Mouse (Mus musculus) myocyte (in vitro differentiated cells): ENCODE measurements around the gene Fdps. TPM values are rescaled to one million over a fixed set of nuclear protein-coding genes. Genes with fewer than 3 reads are reported as not detected.

Source experiments
- H3K27me3 ChIP-seq: one replicate; pipeline ENCODE4 v1.6.1; 2011; ENCODE audit not compliant: control insufficient read depth, insufficient read depth, insufficient read length
- H3K36me3 ChIP-seq: one replicate; pipeline ENCODE4 v1.6.1; 2011; ENCODE audit not compliant: control insufficient read depth, insufficient read depth
- H3K4me2 ChIP-seq: one replicate; pipeline ENCODE4 v1.6.1; 2011; ENCODE audit warnings: low read depth, control low read depth
- H3K4me3 ChIP-seq: one replicate; pipeline ENCODE4 v1.5.1; 2011; ENCODE audit warnings: mild to moderate bottlenecking, control low read depth, moderate library complexity
- H3K79me2 ChIP-seq: one replicate; pipeline ENCODE4 v1.6.1; 2011; ENCODE audit not compliant: control insufficient read depth, insufficient read depth
- H3ac ChIP-seq: one replicate; pipeline ENCODE4 v1.6.1; 2011; ENCODE audit not compliant: control insufficient read depth, insufficient read length
- CEBPB ChIP-seq: IDR thresholded peaks from 2 replicates; pipeline ENCODE4 v1.6.1; 2011; ENCODE audit warnings: mild to moderate bottlenecking, moderate library complexity; ENCODE audit not compliant: poor library complexity, insufficient read depth, severe bottlenecking
- E2F4 ChIP-seq: IDR thresholded peaks from one replicate; pipeline ENCODE4 v1.6.1; 2011; ENCODE audit warnings: mild to moderate bottlenecking, control low read depth, moderate library complexity; ENCODE audit not compliant: insufficient read depth
- MAX ChIP-seq: IDR thresholded peaks from one replicate; pipeline ENCODE4 v1.6.1; 2011; ENCODE audit warnings: low read depth, mild to moderate bottlenecking, control low read depth
- MYOD1 ChIP-seq, 3 experiments: IDR thresholded peaks; one replicate each; pipeline ENCODE4 v1.6.1; 2011; ENCODE audit warnings: control low read depth in 2 of 3, low read depth in 2 of 3, mild to moderate bottlenecking in 2 of 3, moderate library complexity in 1 of 3; ENCODE audit not compliant: insufficient read length in 2 of 3, control insufficient read depth in 1 of 3
- MYOG ChIP-seq, 3 experiments: IDR thresholded peaks; one replicate each; pipeline ENCODE4 v1.6.1; 2011; ENCODE audit warnings: control low read depth in 2 of 3, low read depth in 2 of 3, mild to moderate bottlenecking in 2 of 3; ENCODE audit not compliant: insufficient read length in 2 of 3, control insufficient read depth in 1 of 3, insufficient read depth in 1 of 3
- POLR2A ChIP-seq: IDR thresholded peaks from one replicate; pipeline ENCODE4 v1.6.1; 2011; ENCODE audit warnings: low read depth, mild to moderate bottlenecking, control low read depth, moderate library complexity; ENCODE audit not compliant: insufficient read length
- POLR2AphosphoS2 ChIP-seq: IDR thresholded peaks from one replicate; pipeline ENCODE4 v1.6.1; 2011; ENCODE audit warnings: low read depth, control low read depth; ENCODE audit not compliant: insufficient read length
- REST ChIP-seq: IDR thresholded peaks from one replicate; pipeline ENCODE4 v1.6.1; 2011; ENCODE audit warnings: mild to moderate bottlenecking, control low read depth, moderate library complexity; ENCODE audit not compliant: insufficient read depth, insufficient read length
- SRF ChIP-seq: IDR thresholded peaks from one replicate; pipeline ENCODE4 v1.6.1; 2011; ENCODE audit warnings: low read depth; ENCODE audit not compliant: control insufficient read depth, insufficient read length
- TCF12 ChIP-seq: IDR thresholded peaks from one replicate; pipeline ENCODE4 v1.6.1; 2011; ENCODE audit warnings: mild to moderate bottlenecking, control low read depth; ENCODE audit not compliant: poor library complexity, insufficient read depth, severe bottlenecking
- TCF3 ChIP-seq: IDR thresholded peaks from one replicate; pipeline ENCODE4 v1.6.1; 2011; ENCODE audit warnings: low read depth, control low read depth; ENCODE audit not compliant: insufficient read length
- USF1 ChIP-seq: IDR thresholded peaks from one replicate; pipeline ENCODE4 v1.6.1; 2011; ENCODE audit warnings: low read depth, mild to moderate bottlenecking, control low read depth, moderate library complexity
- polyA plus RNA-seq: library from polyadenylated mRNA; unstranded; fragments of >200 nt; fragmentation: generic; extraction: Trizol; gene quantifications from one replicate; pipeline ENCODE4 v1.2.1, GENCODE M21; 2012; ENCODE audit warnings: missing spikeins

Gene Fdps
- polyA plus RNA-seq, 1 experiment = 863 TPM

DNA sequence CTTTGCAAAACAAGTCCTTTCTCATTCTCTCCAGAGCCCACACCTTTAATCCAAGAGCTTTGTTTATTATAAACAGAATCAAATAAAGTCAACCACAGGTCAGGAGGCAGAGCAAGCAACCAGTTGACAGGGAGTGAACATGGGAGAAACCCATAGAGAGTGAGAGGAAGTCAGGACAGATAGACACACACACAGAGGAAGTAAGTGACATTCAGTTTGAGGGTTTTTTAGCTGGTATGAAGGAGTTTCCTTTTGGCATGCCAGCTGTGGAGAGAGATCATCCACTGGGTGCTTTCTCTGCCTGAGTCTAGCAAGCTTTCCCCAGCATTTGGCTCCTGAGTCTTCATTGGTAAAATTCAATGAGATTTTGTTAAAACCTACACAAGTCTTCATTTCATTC is 5.1 kb upstream of the Fdps start:
- no peak overlapping the region for H3K4me3 ChIP-seq
- H3K36me3 ChIP-seq = no peaks in the 10 kb centered on the region
- no peak overlapping the region for H3ac ChIP-seq
- H3K79me2 ChIP-seq = no peaks in the 10 kb centered on the region
- H3K4me2 ChIP-seq = no peak overlapping the region
- TF ChIP-seq POLR2AphosphoS2 = no peak
- TF ChIP-seq POLR2A = no peak
- TF ChIP-seq TCF3 = no peak
- TF ChIP-seq SRF = no peak
- TF ChIP-seq MAX = no peak
- no peak for TF ChIP-seq REST
- TF ChIP-seq TCF12 = no peak
- no peak for TF ChIP-seq CEBPB
- no peak for TF ChIP-seq E2F4
- TF ChIP-seq MYOD1 (IDR thresholded peaks at IDR 0.05; ENCODE audit: control insufficient read depth in 1 of 3, insufficient read length in 2 of 3, low read depth in 2 of 3) = no peak
- TF ChIP-seq MYOG (IDR thresholded peaks at IDR 0.05; ENCODE audit: control insufficient read depth in 1 of 3, insufficient read depth in 1 of 3, insufficient read length in 2 of 3, low read depth in 2 of 3) = no peak
- no peak for TF ChIP-seq USF1
- H3K27me3 ChIP-seq = no peaks in the 10 kb centered on the region

GRCm38 (mm10) chr3:89103291-89103595 is 1.5 kb upstream of the Fdps start:
- no peak overlapping the region for H3K4me3 ChIP-seq
- no peaks in the 10 kb centered on the region for H3K27me3 ChIP-seq
- no peak overlapping the region for H3K4me2 ChIP-seq
- H3ac ChIP-seq = no peak overlapping the region
- H3K36me3 ChIP-seq = peaks cover 10% of the 10 kb centered on the region
- no peak for TF ChIP-seq REST
- no peak for TF ChIP-seq TCF3
- peaks cover 35% of the 10 kb centered on the region for H3K79me2 ChIP-seq

GRCm38 (mm10) chr3:89102495-89103290 is 934 bp upstream of the Fdps start:
- Histone ChIP-seq H3K27me3 (no peaks in the 10 kb centered on the region), H3ac (no peak overlapping the region), H3K36me3 (peaks cover 16% of the 10 kb centered on the region), H3K4me3 (peak overlapping the region; percentile 77), H3K4me2 (peak overlapping the region; percentile 81), H3K79me2 (peaks cover 40% of the 10 kb centered on the region)
- TF ChIP-seq CEBPB (no peak), REST (no peak), MAX (no peak), POLR2AphosphoS2 (no peak), TCF12 (no peak), SRF (no peak), USF1 (no peak), E2F4 (no peak), TCF3 (no peak), MYOG (IDR thresholded peaks at IDR 0.05; ENCODE audit: control insufficient read depth in 1 of 3, insufficient read depth in 1 of 3, insufficient read length in 2 of 3, low read depth in 2 of 3) (no peak)

- peak overlapping the region; percentile 77 for H3K4me3 ChIP-seq
- TF ChIP-seq SRF (no peak), MYOD1 (IDR thresholded peaks at IDR 0.05; ENCODE audit: control insufficient read depth in 1 of 3, insufficient read length in 2 of 3, low read depth in 2 of 3) (peak in 2 of 3 experiments; percentile 71 to 88), MYOG (IDR thresholded peaks at IDR 0.05; ENCODE audit: control insufficient read depth in 1 of 3, insufficient read depth in 1 of 3, insufficient read length in 2 of 3, low read depth in 2 of 3) (peak; percentile 4 to 85 (median 75))
Measured at GRCm38 (mm10) chr3:89101459-89101811, 324 bp downstream of the Fdps start.

DNA sequence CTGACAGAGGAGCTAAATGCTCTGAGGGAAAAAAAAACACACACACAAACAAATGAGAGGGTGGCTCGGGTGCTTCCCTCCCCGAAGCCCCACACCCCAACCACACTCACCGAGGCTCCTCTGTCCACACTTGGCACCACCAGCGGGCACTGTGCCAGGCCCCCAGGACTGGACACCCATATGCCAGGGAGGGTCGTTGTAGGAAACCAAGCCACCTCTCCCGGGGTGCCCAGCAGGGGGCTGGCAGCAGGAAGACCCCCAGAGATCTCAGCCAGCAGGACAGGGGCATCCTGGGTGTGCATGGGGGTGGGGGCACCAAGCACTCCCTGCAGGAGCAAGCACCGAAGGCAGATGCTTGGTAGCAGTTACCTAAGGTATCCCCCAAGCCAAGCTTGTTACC is 948 bp downstream of the Fdps start, which contains the start of gene Gm43738:
Gene Gm43738, minus strand, starts transcription at position 289 of the 400 bp plus-strand sequence.
- Histone ChIP-seq H3K79me2 (peaks cover 54% of the 10 kb centered on the region), H3K27me3 (no peaks in the 10 kb centered on the region), H3ac (peak within 1 kb of the TSS; percentile 61), H3K4me3 (peak within 1 kb of the TSS; percentile 77), H3K4me2 (peak within 1 kb of the TSS; percentile 93), H3K36me3 (peaks cover 30% of the 10 kb centered on the region)
- no peak for TF ChIP-seq POLR2AphosphoS2
- TF ChIP-seq USF1 = no peak
- TF ChIP-seq MAX = no peak
- TF ChIP-seq POLR2A = no peak
- no peak for TF ChIP-seq TCF3
- TF ChIP-seq REST = no peak
- TF ChIP-seq MYOD1 (IDR thresholded peaks at IDR 0.05; ENCODE audit: control insufficient read depth in 1 of 3, insufficient read length in 2 of 3, low read depth in 2 of 3) = no peak
- TF ChIP-seq CEBPB = no peak
- TF ChIP-seq E2F4 = no peak
- no peak for TF ChIP-seq MYOG (IDR thresholded peaks at IDR 0.05; ENCODE audit: control insufficient read depth in 1 of 3, insufficient read depth in 1 of 3, insufficient read length in 2 of 3, low read depth in 2 of 3)
- no peak for TF ChIP-seq TCF12
- no peak for TF ChIP-seq SRF

More at GRCm38 (mm10) chr3:89101459-89101811, 324 bp downstream of the Fdps start:
- Histone ChIP-seq H3K4me2 (peak overlapping the region; percentile 93), H3K27me3 (no peaks in the 10 kb centered on the region), H3ac (peak overlapping the region; percentile 61), H3K79me2 (peaks cover 53% of the 10 kb centered on the region), H3K36me3 (peaks cover 28% of the 10 kb centered on the region)
